Mouse (Mus musculus) forebrain, embryonic 11.5 days (tissue): ENCODE data around the gene Cluh. TPM values are rescaled to one million over a fixed set of nuclear protein-coding genes. Genes with fewer than 3 reads are reported as not detected.

Experiments used
- ATAC-seq: fragments of 200-750 bp; cut with Nextera tagmentation; replicated peaks from 2 replicates; pipeline ENCODE4 v1.8.0; 2017; ENCODE audit warnings: moderate TSS enrichment; ENCODE audit not compliant: low FRiP score
- DNase-seq: peaks from one replicate; pipeline ENCODE4 v3.0.0-alpha.2; 2017; ENCODE audit warnings: low spot score
- H3K27ac ChIP-seq: fragments of 300-500 bp; sonication (generic); 2 replicates; pipeline ENCODE4 v1.5.1; 2014; ENCODE audit warnings: low read depth, low read length
- H3K27me3 ChIP-seq: fragments of 300-500 bp; sonication (generic); 2 replicates; pipeline ENCODE4 v1.6.1; 2014; ENCODE audit warnings: mild to moderate bottlenecking, low read length, mixed read lengths; ENCODE audit not compliant: control insufficient read depth, insufficient read depth
- H3K36me3 ChIP-seq: fragments of 300-500 bp; sonication (generic); 2 replicates; pipeline ENCODE4 v1.6.1; 2014; ENCODE audit warnings: mild to moderate bottlenecking, low read length, moderate library complexity, mixed read lengths; ENCODE audit not compliant: control insufficient read depth, insufficient read depth
- H3K4me1 ChIP-seq: fragments of 300-500 bp; sonication (generic); replicated peaks from 2 replicates; pipeline ENCODE4 v1.6.1; 2014; ENCODE audit warnings: low read length, mixed read lengths; ENCODE audit not compliant: control insufficient read depth, insufficient read depth
- H3K4me2 ChIP-seq: fragments of 300-500 bp; sonication (generic); 2 replicates; pipeline ENCODE4 v1.6.1; 2014; ENCODE audit warnings: low read depth, mild to moderate bottlenecking, low read length, moderate library complexity, mixed read lengths; ENCODE audit not compliant: severe bottlenecking
- H3K4me3 ChIP-seq: fragments of 300-500 bp; sonication (generic); 2 replicates; pipeline ENCODE4 v1.5.1; 2014; ENCODE audit warnings: low read depth, low read length
- H3K9ac ChIP-seq: fragments of 300-500 bp; sonication (generic); 2 replicates; pipeline ENCODE4 v1.6.1; 2014; ENCODE audit warnings: low read length
- H3K9me3 ChIP-seq: fragments of 300-500 bp; sonication (generic); 2 replicates; pipeline ENCODE4 v1.6.1; 2016; ENCODE audit warnings: low read length, mixed read lengths; ENCODE audit not compliant: control insufficient read depth
- WGBS: fragments of 180-500 bp; shearing (Covaris S2); extraction: QIAGEN DNeasy Blood & Tissue Kit; methylation state at CpG from one replicate; pipeline ENCODE4 v1.1.7; 2014; 5-methylcytosine and 5-hydroxymethylcytosine counted together
- polyA plus RNA-seq: library from polyadenylated mRNA; unstranded; fragments of >200 nt; fragmentation: Nextera tagmentation; extraction: Ambion mirVana; gene quantifications from 2 replicates; pipeline ENCODE4 v1.2.1, GENCODE M21; 2014

The Cluh gene
- polyA plus RNA-seq, 1 experiment from 2014 or later = 21.9 TPM

DNA sequence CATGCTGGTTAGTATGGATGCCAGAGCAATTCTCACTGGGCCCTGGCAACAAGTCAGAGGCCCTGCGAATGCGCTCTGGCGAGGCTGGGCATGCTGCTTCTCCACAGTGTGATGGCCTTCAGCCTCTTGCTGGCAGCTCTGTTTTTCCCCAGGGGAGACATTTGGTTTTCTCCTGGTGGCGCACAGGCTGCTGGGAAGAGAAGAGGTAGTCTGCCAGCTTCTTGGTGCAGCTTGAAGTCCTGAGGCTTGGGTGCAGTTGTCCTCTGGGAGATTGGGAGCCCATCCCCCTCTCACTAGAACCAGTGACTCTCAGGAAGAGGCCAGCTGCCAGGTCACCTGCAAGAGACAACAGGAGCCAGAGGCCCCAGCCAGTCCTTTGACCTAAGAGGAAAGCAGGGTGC lies 3.5 kb downstream of the Cluh start:
- Histone ChIP-seq H3K27ac (no peak overlapping the region), H3K9ac (no peak overlapping the region), H3K4me2 (no peak overlapping the region), H3K4me1 (peaks cover 11% of the 10 kb centered on the region; the same call in 1 of the 2 replicates), H3K9me3 (no peaks in the 10 kb centered on the region), H3K4me3 (no peak overlapping the region), H3K36me3 (peaks cover under 1% of the 10 kb centered on the region; the same call in 1 of the 2 replicates), H3K27me3 (no peaks in the 10 kb centered on the region)
- no peak for DNase-seq
- 90% methylated on average over 4 of the region's 4 CpGs for WGBS
- ATAC-seq = no peak

DNA sequence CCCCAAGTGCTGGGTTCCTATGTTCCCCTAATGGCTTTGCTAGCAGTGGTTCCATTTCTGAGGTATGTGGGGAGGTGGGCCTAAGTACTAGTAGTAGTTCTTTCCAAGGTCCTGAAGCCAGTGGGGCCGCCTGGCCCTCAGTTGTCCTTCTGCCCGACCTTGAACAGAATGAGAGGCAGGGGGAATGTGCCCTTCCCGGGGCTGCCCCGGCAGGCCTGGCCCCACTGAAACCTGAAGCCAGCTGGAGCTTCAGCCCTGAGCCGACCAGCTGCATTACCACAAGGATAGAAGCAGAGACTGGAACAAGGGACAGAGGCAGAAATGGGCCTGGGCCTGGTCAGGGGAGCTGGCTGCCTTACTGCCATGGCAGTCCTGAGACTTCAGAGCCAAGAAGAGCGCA lies 4.1 kb downstream of the Cluh start:
- Histone ChIP-seq H3K27me3 (no peaks in the 10 kb centered on the region), H3K4me1 (peaks cover 11% of the 10 kb centered on the region; the same call in 1 of the 2 replicates), H3K9me3 (no peaks in the 10 kb centered on the region; the same call in 1 of the 2 replicates), H3K36me3 (peaks cover 6% of the 10 kb centered on the region; the same call in 1 of the 2 replicates), H3K4me3 (no peak overlapping the region), H3K4me2 (no peak overlapping the region), H3K27ac (no peak overlapping the region), H3K9ac (no peak overlapping the region)
- no peak for ATAC-seq
- WGBS = 76% methylated on average over 6 of the region's 6 CpGs
- no peak for DNase-seq

DNA sequence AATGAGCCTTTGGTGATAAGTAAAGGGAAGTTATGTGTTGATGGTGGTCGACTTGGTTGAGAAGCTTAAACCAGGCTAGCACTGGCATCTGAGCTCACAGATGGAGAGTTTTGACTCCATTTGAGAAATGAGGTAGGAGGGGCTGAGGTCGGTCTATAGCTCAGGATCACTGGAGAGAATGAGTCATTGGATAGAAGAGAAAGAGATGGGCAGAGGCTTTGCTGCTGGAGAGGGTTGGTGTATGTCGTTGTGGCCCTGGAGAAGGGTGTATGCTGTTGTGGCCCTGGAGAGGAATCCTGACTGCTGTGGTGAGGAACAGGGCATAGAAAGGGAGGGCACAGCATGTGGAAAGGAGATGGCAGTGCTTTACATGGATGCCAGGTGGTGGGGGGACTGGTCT lies 6.6 kb downstream of the Cluh start:
- no peak overlapping the region for H3K27ac ChIP-seq
- 88% methylated on average over 3 of the region's 3 CpGs for WGBS
- H3K9me3 ChIP-seq = no peaks in the 10 kb centered on the region; the same call in 1 of the 2 replicates
- no peaks in the 10 kb centered on the region for H3K27me3 ChIP-seq
- ATAC-seq (no peak), DNase-seq (no peak)
- H3K36me3 ChIP-seq = peaks cover 12% of the 10 kb centered on the region; the same call in 1 of the 2 replicates
- H3K9ac ChIP-seq = no peak overlapping the region
- H3K4me1 ChIP-seq = no peaks in the 10 kb centered on the region; the same call in 1 of the 2 replicates
- H3K4me2 ChIP-seq = no peak overlapping the region
- no peak overlapping the region for H3K4me3 ChIP-seq

DNA sequence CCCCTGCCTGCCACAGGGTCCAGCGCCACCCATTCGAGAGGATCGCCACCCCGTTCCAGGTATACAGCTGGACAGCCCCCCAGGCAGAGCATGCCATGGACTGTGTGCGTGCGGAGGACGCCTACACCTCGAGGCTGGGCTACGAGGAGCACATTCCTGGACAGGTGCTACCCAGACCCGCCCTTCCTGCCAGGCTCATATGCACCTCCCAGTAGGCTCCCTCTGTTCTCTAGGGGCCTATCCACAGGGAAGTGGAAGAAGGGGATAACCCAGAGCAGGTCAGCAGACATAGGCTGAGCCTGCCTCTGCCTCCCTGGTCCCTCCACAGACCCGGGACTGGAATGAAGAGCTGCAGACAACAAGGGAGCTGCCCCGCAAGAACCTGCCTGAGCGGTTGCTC lies 11.0 kb downstream of the Cluh start:
- Histone ChIP-seq H3K9me3 (no peaks in the 10 kb centered on the region; the same call in 1 of the 2 replicates), H3K4me2 (no peak overlapping the region), H3K4me3 (no peak overlapping the region), H3K9ac (no peak overlapping the region), H3K27me3 (no peaks in the 10 kb centered on the region), H3K36me3 (peaks cover 12% of the 10 kb centered on the region; the same call in 1 of the 2 replicates), H3K27ac (no peak overlapping the region), H3K4me1 (no peaks in the 10 kb centered on the region)
- WGBS = 94% methylated on average over 13 of the region's 13 CpGs
- ATAC-seq = no peak
- DNase-seq = no peak

DNA sequence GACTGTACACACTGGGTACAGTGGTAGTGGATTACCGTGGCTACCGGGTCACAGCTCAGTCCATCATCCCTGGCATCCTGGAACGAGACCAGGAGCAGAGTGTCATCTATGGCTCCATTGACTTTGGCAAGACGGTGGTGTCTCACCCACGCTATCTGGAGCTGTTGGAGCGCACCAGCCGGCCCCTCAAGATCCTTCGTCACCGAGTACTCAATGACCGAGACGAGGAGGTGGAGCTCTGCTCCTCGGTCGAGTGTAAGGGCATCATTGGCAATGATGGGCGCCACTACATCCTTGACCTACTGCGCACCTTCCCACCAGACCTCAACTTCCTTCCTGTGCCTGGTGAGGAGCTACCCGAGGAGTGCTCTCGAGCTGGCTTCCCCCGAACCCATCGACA lies 12.3 kb downstream of the Cluh start:
- Histone ChIP-seq H3K4me3 (no peak overlapping the region), H3K9me3 (no peaks in the 10 kb centered on the region; the same call in 1 of the 2 replicates), H3K4me1 (no peaks in the 10 kb centered on the region), H3K4me2 (no peak overlapping the region), H3K27me3 (no peaks in the 10 kb centered on the region), H3K9ac (no peak overlapping the region), H3K27ac (no peak overlapping the region), H3K36me3 (peaks cover 12% of the 10 kb centered on the region; the same call in 1 of the 2 replicates)
- no peak for ATAC-seq
- WGBS = 94% methylated on average over 19 of the region's 19 CpGs
- DNase-seq = no peak

DNA sequence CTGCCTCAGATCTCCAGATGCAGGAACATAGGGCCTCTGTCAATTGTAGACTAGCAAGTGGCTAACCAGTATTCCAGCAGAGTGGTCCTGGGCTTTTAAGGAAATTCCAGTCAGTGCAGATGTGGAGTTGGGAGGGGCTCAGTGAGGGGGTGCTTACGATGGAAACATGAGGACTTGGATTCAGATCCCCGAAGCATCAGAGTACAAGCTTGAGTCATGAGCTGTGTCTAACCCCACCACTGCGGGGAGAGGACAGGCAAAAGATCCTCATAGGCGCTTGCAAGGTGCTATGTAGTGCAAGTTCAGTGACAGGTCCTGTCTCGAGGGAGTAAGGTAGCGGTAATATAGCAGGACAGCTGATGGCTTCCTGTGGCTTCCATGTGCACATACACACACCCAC lies 12.9 kb downstream of the Cluh start:
- no peak overlapping the region for H3K4me3 ChIP-seq
- WGBS = 89% methylated on average over 6 of the region's 6 CpGs

DNA sequence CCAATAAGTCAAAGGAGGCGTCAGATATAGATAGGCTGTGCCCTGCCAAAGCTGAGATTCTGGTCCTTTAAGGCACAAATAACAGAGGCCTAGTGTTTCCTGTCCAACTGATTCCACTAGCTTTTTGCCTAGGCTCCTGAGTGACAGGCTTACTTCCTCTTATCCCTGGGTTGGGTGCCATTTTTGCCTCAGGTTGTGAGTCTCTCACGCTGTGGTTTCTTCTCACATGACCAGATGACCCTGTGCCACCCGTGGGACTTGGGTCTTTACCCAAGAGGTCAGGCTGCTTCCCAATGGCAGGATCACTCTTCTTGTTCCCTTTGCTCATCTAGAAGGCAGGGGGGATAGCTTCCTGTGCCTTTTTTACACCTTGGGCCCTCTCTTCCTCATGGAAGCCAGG lies 15.0 kb downstream of the Cluh start:
- H3K4me3 ChIP-seq = no peak overlapping the region
- H3K27ac ChIP-seq = no peak overlapping the region
- no peaks in the 10 kb centered on the region for H3K27me3 ChIP-seq
- H3K9me3 ChIP-seq = no peaks in the 10 kb centered on the region
- WGBS = 83% methylated on average over 3 of the region's 3 CpGs
- ATAC-seq (no peak), DNase-seq (no peak)
- H3K9ac ChIP-seq = no peak overlapping the region
- H3K4me2 ChIP-seq = no peak overlapping the region
- H3K4me1 ChIP-seq = no peaks in the 10 kb centered on the region
- H3K36me3 ChIP-seq = peaks cover 5% of the 10 kb centered on the region; the same call in 1 of the 2 replicates

More for the DNA sequence above, 12.9 kb downstream of the Cluh start:
- Histone ChIP-seq H3K4me1 (no peaks in the 10 kb centered on the region), H3K4me2 (no peak overlapping the region), H3K27me3 (no peaks in the 10 kb centered on the region), H3K27ac (no peak overlapping the region), H3K9ac (no peak overlapping the region), H3K36me3 (peaks cover 12% of the 10 kb centered on the region; the same call in 1 of the 2 replicates), H3K9me3 (no peaks in the 10 kb centered on the region; the same call in 1 of the 2 replicates)
- DNase-seq (no peak), ATAC-seq (no peak)

DNA sequence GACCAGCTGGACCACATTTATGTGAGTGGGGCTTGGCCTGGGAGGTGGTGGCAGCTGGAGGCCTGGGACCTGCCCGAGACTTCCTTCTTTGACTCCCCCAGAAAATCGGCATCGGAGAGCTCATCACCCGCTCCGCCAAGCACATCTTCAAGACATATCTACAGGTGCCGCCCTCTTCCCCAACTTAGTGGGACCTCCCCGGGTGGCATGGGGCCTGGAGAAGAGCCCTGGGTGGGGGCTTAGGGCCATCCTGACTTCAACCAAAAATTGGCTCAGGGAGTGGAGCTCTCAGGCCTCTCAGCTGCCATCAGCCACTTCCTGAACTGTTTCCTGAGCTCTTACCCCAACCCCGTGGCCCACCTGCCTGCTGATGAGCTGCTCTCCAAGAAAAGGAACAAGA lies 15.6 kb downstream of the Cluh start:
- no peaks in the 10 kb centered on the region for H3K4me1 ChIP-seq
- no peak overlapping the region for H3K4me3 ChIP-seq
- H3K36me3 ChIP-seq = peaks cover 1% of the 10 kb centered on the region; the same call in 1 of the 2 replicates
- ATAC-seq = no peak
- H3K4me2 ChIP-seq = no peak overlapping the region
- WGBS = over 99% methylated on average over 8 of the region's 8 CpGs
- no peak overlapping the region for H3K9ac ChIP-seq
- no peak for DNase-seq
- no peaks in the 10 kb centered on the region for H3K27me3 ChIP-seq
- H3K27ac ChIP-seq = no peak overlapping the region
- no peaks in the 10 kb centered on the region for H3K9me3 ChIP-seq

DNA sequence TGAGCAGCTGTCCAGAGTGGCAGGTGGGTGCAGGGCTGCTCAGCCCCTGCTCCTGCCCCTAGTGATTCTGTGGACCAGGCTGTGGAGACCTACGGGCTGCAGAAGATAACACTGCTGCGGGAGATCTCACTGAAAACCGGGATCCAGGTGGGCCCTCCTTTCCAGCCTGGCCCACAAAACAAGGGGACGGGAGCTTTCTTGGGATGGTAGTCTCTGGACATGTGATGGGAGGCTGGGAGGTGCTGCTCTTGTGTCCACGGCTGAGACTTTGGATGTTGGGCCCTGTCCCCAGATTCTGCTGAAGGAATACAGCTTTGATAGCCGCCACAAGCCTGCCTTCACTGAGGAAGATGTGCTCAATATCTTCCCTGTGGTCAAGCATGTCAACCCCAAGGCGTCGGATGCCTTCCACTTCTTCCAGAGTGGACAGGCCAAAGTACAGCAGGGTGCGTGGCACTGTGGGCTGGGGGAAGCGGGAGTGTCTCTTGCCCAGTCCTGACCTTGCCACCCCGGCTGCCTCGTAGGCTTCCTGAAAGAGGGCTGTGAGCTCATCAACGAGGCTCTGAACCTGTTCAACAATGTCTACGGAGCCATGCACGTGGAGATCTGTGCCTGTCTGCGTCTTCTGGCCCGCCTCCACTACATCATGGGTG lies 16.5 kb downstream of the Cluh start:
- no peaks in the 10 kb centered on the region for H3K9me3 ChIP-seq
- DNase-seq = no peak
- no peak overlapping the region for H3K27ac ChIP-seq
- H3K9ac ChIP-seq = no peak overlapping the region
- no peak overlapping the region for H3K4me2 ChIP-seq
- no peak overlapping the region for H3K4me3 ChIP-seq
- no peaks in the 10 kb centered on the region for H3K27me3 ChIP-seq
- WGBS = 94% methylated on average over 17 of the region's 17 CpGs
- no peak for ATAC-seq
- no peaks in the 10 kb centered on the region for H3K4me1 ChIP-seq
- no peaks in the 10 kb centered on the region; the same call in 1 of the 2 replicates for H3K36me3 ChIP-seq
